Mouse (Mus musculus) CH12.LX (cell line): ENCODE results near the gene 4930572O03Rik.
A peak's percentile ranks its signal among the peaks of the same experiment; 100 is the strongest.
"Not testable (repeated sequence)": the region's sequence is repeated elsewhere in the genome, so short reads cannot be mapped to it uniquely, and the experiment has no call there.

Source experiments
- CTCF ChIP-seq, 2 experiments: IDR thresholded peaks in 1 of 2; conservative IDR thresholded peaks in 1 of 2; 2 replicates each; pipeline ENCODE4 v1.5.1; 2011 to 2012; ENCODE audit warnings: low read depth in 2 of 2, low read length in 2 of 2, improper control_type of control experiment in 1 of 2, inconsistent platforms in 1 of 2, mild to moderate bottlenecking in 1 of 2, moderate library complexity in 1 of 2
- POLR2A ChIP-seq: IDR thresholded peaks from 2 replicates; pipeline ENCODE4 v1.6.1; 2011; ENCODE audit warnings: low read depth, mild to moderate bottlenecking, improper control_type of control experiment, low read length
- TBP ChIP-seq: conservative IDR thresholded peaks from 2 replicates; pipeline ENCODE4 v1.6.1; 2011; ENCODE audit warnings: low read depth, low read length, improper control_type of control experiment
- ZC3H11A ChIP-seq: IDR thresholded peaks from 2 replicates; pipeline ENCODE4 v1.6.1; 2012; ENCODE audit warnings: low read depth, mild to moderate bottlenecking, inconsistent platforms, low read length, improper control_type of control experiment

- peak in 1 of 2 experiments; percentile 50; a peak in 1 of 4 replicates for TF ChIP-seq CTCF (conservative IDR thresholded peaks at IDR 0.05 in 1 of 2, IDR thresholded peaks at IDR 0.05 in 1 of 2; ENCODE audit: low read depth in 2 of 2, low read length in 2 of 2)
- not testable (repeated sequence) for TF ChIP-seq POLR2A, TBP, ZC3H11A
Measured at GRCm38 (mm10) chr5:15610695-15611094, 46.2 kb downstream of the 4930572O03Rik start.
